Mouse (Mus musculus) c-Kit-negative CD71-positive TER-119-positive erythroid progenitor cells, embryonic 14.5 days (primary cell): ENCODE data around the gene Atad2b.
"Not testable (repeated sequence)": the region's sequence is repeated elsewhere in the genome, so short reads cannot be mapped to it uniquely, and the experiment has no call there.

Experiments used
- DNase-seq: peaks from one replicate; pipeline ENCODE4 v3.0.0-alpha.2; 2013; ENCODE audit warnings: low read depth, low spot score

The Atad2b gene

GRCm38 (mm10) chr12:4916994-4917804, at the start of gene Atad2b:
TSS of gene Atad2b (plus strand) at chr12:4917353.
- DNase-seq, result peak; percentile 93

GRCm38 (mm10) chr12:4868924-4869323, 48.2 kb upstream of the Atad2b start:
- DNase-seq, result no peak

- DNase-seq, result no peak
Measured at GRCm38 (mm10) chr12:4871260-4871659, 45.9 kb upstream of the Atad2b start.

DNA sequence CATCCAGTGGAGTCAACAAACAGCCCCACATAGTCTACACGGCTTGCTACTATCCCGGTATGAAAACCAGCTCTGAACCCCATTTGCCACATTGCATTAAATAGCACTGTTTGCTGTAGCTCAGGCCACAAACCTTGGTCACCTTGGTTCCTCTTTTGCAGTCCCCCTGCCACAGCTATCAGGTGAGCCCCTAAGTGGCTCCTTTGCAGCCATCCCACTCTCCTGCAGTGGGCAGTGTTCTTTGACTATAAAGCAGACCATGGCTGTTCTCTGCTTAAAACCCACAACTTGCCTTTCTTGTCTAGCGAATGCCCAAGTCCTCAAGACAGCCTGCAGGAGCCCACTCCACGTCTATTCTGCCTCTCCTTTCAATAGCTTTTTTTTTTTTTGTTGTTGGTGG, 44.9 kb upstream of the Atad2b start:
- DNase-seq, result peak; percentile 28

DNA sequence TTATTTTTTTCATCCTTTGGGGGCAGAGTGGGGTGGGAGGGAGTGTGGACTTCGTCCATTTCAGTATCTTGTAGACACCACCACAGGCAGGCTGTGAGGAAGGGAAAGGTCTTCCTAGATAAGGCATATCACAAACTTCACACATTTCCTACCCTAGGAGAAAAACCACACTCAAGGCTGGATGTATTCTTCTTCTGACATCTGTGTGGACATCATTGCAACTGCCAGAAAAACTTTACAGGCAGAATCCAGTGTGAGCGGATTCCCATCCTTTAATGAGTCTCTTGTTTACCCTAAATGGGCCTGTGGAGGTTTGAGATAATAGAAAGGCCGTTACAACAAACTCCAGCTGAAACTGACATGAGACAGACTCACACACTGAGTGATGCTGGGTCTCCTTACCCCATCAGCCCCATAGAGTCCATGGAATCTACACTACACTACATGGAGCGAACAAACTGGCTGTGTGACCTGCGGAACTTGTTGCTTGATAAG, 44.1 kb upstream of the Atad2b start:
- DNase-seq, result peak; percentile 68

DNA sequence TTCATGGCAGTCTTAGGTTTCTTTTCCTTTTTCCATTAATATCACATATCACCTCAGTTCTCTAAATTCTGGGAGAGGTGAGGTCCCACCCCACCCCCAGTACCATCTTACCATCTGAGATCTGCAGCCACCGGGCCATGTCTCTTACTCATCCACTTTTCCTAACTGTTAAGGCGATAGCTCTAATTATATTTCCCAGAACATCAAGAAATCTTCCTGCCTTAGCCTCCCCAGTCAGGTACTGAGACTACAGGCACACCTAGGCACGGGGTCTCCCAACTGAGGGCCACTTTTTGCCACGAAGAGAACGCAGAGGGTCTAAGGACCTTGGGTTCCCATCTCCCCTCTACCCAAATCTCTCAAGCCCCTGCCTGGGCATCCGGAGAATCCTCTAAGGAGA, 43.6 kb upstream of the Atad2b start:
- no peak for DNase-seq

GRCm38 (mm10) chr12:4874161-4874927, 42.8 kb upstream of the Atad2b start, which contains the start of gene Mfsd2b:
TSS of gene Mfsd2b (minus strand) at chr12:4874359.
- peak; percentile 84 for DNase-seq

- no peak for DNase-seq
Measured at GRCm38 (mm10) chr12:4875623-4876022, 41.5 kb upstream of the Atad2b start.

- DNase-seq, result no peak
Measured at GRCm38 (mm10) chr12:4878296-4878783, 38.8 kb upstream of the Atad2b start.

DNA sequence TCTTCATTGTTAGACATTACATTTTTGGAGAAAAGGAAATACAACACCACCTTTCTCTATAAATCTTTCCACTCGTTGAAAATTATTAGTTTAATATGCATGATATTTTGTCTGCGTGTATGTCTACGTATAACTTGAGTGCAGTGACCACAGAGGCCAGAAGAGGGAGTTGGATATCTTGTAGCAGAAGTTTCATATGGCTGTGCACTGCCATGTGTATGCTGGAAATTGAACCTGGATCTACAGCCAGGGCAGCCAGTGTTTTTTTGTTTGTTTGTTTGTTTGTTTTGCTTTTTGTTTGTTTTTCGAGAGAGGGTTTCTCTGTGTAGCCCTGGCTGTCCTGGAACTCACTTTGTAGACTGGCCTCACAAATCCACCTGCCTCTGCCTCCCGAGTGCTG, 38.1 kb upstream of the Atad2b start:
- DNase-seq, result no peak

DNA sequence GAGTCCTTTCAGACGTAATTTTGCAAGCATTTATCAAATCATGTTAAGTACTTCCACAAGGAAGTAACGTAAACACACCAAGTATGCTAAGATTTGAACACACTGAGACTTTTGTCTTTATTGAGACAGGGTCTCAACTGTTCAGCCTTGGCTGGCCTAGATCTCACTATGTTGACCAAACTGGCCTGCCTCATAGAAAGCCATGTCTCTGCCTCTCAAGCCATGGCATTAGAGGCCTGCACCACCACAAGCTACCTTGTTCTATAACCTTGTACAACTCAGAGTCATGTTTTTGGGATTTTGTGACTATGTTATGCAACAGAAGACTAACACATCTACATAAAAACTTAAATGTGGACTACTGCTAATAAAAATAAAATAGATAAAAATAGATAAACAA, 35.1 kb upstream of the Atad2b start:
- DNase-seq, result no peak

DNA sequence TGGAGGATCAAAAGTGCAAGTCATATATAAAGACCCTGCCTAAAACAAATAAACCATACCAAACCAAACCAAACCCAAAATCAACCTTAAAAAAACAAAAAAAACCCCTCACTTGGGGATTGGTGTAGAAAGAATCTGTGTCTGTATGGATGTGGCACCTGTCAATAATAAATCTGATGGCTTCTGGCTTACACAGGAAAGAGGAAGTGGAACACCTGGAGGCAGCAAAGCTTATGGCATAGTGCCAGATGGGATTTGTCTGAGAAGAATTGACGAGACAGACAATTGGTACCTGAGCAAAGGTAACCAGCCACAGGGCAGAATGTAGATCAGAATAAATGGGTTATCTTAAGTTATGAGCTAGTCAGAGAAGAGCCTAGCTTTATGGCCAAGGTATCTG, 32.1 kb upstream of the Atad2b start:
- DNase-seq, result no peak

- not testable (repeated sequence) for DNase-seq
Measured at GRCm38 (mm10) chr12:4886581-4886980, 30.6 kb upstream of the Atad2b start.

GRCm38 (mm10) chr12:4888739-4889138, 28.4 kb upstream of the Atad2b start:
- no peak for DNase-seq

GRCm38 (mm10) chr12:4889251-4889650, 27.9 kb upstream of the Atad2b start:
- no peak for DNase-seq

DNA sequence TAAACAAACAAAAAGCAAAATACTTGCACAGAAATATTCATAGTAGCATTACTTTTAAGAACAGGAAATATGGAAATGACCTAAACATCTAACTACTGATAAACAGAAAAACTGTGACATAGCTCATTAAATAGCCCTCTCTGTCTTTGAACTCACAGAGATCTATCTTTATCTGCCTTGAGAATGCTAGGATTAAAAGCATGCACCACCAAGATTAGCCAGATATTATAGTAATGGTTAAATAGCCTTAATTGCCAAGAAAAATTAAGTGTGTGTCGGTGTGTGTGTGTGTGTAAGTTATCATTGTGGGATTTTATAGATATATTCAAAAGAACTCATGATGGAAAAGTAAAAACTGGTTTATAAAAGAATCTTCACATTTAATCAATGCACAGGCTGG, 27.3 kb upstream of the Atad2b start:
- DNase-seq, result no peak

DNA sequence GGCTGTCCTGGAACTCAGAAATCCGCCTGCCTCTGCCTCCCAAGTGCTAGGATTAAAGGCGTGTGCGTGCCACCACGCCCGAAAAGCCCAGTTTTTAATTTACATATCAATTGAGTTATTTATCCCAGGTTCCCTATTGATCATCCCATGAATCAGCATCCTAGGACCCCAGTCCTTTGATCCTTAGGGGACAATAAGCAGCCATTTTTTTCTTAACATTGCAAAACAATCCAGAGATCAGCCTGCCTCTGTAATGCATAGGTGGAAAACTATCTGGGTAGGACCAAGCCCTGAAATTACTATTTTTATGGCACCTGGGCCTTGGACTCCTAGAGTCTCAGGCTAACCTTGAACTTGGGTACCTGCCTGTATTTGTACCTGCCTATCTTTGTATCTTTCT, 19.1 kb upstream of the Atad2b start:
- DNase-seq, result no peak

DNA sequence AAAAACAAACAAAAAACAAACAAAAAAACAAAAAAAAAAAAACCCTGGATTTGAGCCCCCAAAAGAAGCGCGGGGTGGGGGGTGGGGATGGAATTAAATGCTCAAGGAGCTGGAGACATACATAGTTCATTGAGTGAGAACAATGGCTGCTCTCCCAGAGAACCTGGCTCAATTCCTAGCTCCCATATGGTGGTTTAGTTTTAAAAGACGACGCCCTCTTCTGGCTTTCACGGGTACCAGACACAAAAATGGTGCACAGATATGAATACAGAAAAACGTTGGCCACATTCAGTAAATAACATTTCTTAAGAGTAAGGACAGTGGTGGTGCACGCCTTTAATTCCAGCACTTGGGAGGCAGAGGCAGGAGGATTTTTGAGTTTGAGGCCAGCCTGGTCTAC, 11.2 kb upstream of the Atad2b start:
- DNase-seq, result peak; percentile 34

DNA sequence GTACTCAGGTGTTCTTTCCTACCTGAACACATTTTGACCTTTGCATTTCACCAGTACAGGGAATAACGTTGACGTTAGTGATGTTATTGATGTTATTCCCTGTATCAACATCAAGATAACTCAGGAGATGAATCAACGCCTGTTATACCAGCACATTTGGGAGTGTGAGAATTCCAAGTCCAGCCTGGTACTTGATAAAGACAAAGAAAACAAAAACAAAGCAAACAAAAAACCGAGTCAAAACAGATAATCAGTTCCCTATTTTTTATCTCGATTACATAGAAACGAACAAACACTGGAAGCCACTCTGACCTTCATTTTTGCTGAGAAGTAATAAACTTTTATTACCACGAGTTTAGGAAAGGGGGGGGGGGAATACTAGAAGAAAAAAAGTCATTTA, 10.7 kb upstream of the Atad2b start:
- peak; percentile 21 for DNase-seq

GRCm38 (mm10) chr12:4906951-4907906, 9.9 kb upstream of the Atad2b start, which contains the start of gene Ubxn2a:
TSS of gene Ubxn2a (minus strand) at chr12:4907705.
- DNase-seq, result peak; percentile 91

- DNase-seq, result no peak
Measured at GRCm38 (mm10) chr12:4908391-4908790, 8.8 kb upstream of the Atad2b start.
